Mouse (Mus musculus): Measurements from ENCODE around the gene Hexim2. TPM values are rescaled to one million over a fixed set of nuclear protein-coding genes. Genes with fewer than 3 reads are reported as not detected.

The Hexim2 gene
- polyA plus RNA-seq, 1 experiment from 2014 or later = 6.8 TPM

GRCm38 (mm10) chr11:103171703-103172391 lies 39.6 kb downstream of the Hexim2 start:
- Histone ChIP-seq H3K4me3 (ENCODE audit: low read depth, low read length) (peak overlapping the region; percentile 60; the same call in 1 of the 2 replicates), H3K27me3 (replicated peaks; ENCODE audit: control insufficient read depth, insufficient read depth, low read length) (peaks cover 36% of the 10 kb centered on the region)

GRCm38 (mm10) chr11:103172392-103173040 lies 40.3 kb downstream of the Hexim2 start:
- H3K4me2 ChIP-seq (ENCODE audit: low read depth, low read length) = no peak overlapping the region
- H3K9me3 ChIP-seq (ENCODE audit: control insufficient read depth, low read length) = no peaks in the 10 kb centered on the region
- no peak for ATAC-seq (ENCODE audit: low read depth)
- no peak overlapping the region for H3K9ac ChIP-seq (ENCODE audit: low read depth, low read length)
- H3K36me3 ChIP-seq (ENCODE audit: control insufficient read depth, insufficient read depth, low read length) = no peaks in the 10 kb centered on the region
- no peak for DNase-seq (ENCODE audit: low spot score)
- H3K4me3 ChIP-seq (ENCODE audit: low read depth, low read length) = no peak overlapping the region
- H3K4me1 ChIP-seq (ENCODE audit: control insufficient read depth, insufficient read depth, low read length) = no peaks in the 10 kb centered on the region; the same call in 1 of the 2 replicates
- H3K27me3 ChIP-seq (replicated peaks; ENCODE audit: control insufficient read depth, insufficient read depth, low read length) = peaks cover 36% of the 10 kb centered on the region
- H3K27ac ChIP-seq (replicated peaks; ENCODE audit: low read depth, low read length) = no peak overlapping the region
- WGBS = 62% methylated on average over 6 of the region's 6 CpGs

More at GRCm38 (mm10) chr11:103171703-103172391, 39.6 kb downstream of the Hexim2 start:
- H3K4me1 ChIP-seq (ENCODE audit: control insufficient read depth, insufficient read depth, low read length) = no peaks in the 10 kb centered on the region; the same call in 1 of the 2 replicates
- 48% methylated on average over 9 of the region's 9 CpGs for WGBS
- no peaks in the 10 kb centered on the region for H3K36me3 ChIP-seq (ENCODE audit: control insufficient read depth, insufficient read depth, low read length)
- ATAC-seq (ENCODE audit: low read depth) (no peak), DNase-seq (ENCODE audit: low spot score) (no peak)
- H3K9me3 ChIP-seq (ENCODE audit: control insufficient read depth, low read length) = no peaks in the 10 kb centered on the region
- peak overlapping the region; percentile 98 for H3K4me2 ChIP-seq (ENCODE audit: low read depth, low read length)
- H3K27ac ChIP-seq (replicated peaks; ENCODE audit: low read depth, low read length) = no peak overlapping the region
- no peak overlapping the region for H3K9ac ChIP-seq (ENCODE audit: low read depth, low read length)

GRCm38 (mm10) chr11:103173041-103173770 lies 41.0 kb downstream of the Hexim2 start:
- WGBS = 81% methylated on average over 7 of the region's 7 CpGs
- Histone ChIP-seq H3K9me3 (ENCODE audit: control insufficient read depth, low read length) (no peaks in the 10 kb centered on the region), H3K9ac (ENCODE audit: low read depth, low read length) (no peak overlapping the region), H3K36me3 (ENCODE audit: control insufficient read depth, insufficient read depth, low read length) (no peaks in the 10 kb centered on the region), H3K4me3 (ENCODE audit: low read depth, low read length) (no peak overlapping the region), H3K27ac (replicated peaks; ENCODE audit: low read depth, low read length) (no peak overlapping the region), H3K4me2 (ENCODE audit: low read depth, low read length) (no peak overlapping the region), H3K4me1 (ENCODE audit: control insufficient read depth, insufficient read depth, low read length) (no peaks in the 10 kb centered on the region; the same call in 1 of the 2 replicates), H3K27me3 (replicated peaks; ENCODE audit: control insufficient read depth, insufficient read depth, low read length) (peaks cover 36% of the 10 kb centered on the region)
- no peak for DNase-seq (ENCODE audit: low spot score)
- no peak for ATAC-seq (ENCODE audit: low read depth)

- Histone ChIP-seq H3K4me1 (ENCODE audit: control insufficient read depth, insufficient read depth, low read length) (no peaks in the 10 kb centered on the region; the same call in 1 of the 2 replicates), H3K27ac (replicated peaks; ENCODE audit: low read depth, low read length) (no peak overlapping the region), H3K9ac (ENCODE audit: low read depth, low read length) (no peak overlapping the region), H3K9me3 (ENCODE audit: control insufficient read depth, low read length) (no peaks in the 10 kb centered on the region), H3K4me2 (ENCODE audit: low read depth, low read length) (no peak overlapping the region), H3K4me3 (ENCODE audit: low read depth, low read length) (no peak overlapping the region), H3K36me3 (ENCODE audit: control insufficient read depth, insufficient read depth, low read length) (no peaks in the 10 kb centered on the region), H3K27me3 (replicated peaks; ENCODE audit: control insufficient read depth, insufficient read depth, low read length) (peaks cover 35% of the 10 kb centered on the region)
- DNase-seq (ENCODE audit: low spot score) (no peak), ATAC-seq (ENCODE audit: low read depth) (no peak)
- 91% methylated on average over 11 of the region's 11 CpGs for WGBS
Measured at GRCm38 (mm10) chr11:103173771-103174344, 41.6 kb downstream of the Hexim2 start.

- Histone ChIP-seq H3K36me3 (ENCODE audit: control insufficient read depth, insufficient read depth, low read length) (no peaks in the 10 kb centered on the region), H3K4me3 (ENCODE audit: low read depth, low read length) (no peak overlapping the region), H3K27ac (replicated peaks; ENCODE audit: low read depth, low read length) (no peak overlapping the region), H3K9ac (ENCODE audit: low read depth, low read length) (no peak overlapping the region), H3K9me3 (ENCODE audit: control insufficient read depth, low read length) (no peaks in the 10 kb centered on the region), H3K4me2 (ENCODE audit: low read depth, low read length) (no peak overlapping the region), H3K27me3 (replicated peaks; ENCODE audit: control insufficient read depth, insufficient read depth, low read length) (peaks cover 29% of the 10 kb centered on the region), H3K4me1 (ENCODE audit: control insufficient read depth, insufficient read depth, low read length) (no peaks in the 10 kb centered on the region; the same call in 1 of the 2 replicates)
- ATAC-seq (ENCODE audit: low read depth) (no peak), DNase-seq (ENCODE audit: low spot score) (no peak)
- 74% methylated on average over 5 of the region's 5 CpGs for WGBS
Measured at GRCm38 (mm10) chr11:103174411-103174832, 42.2 kb downstream of the Hexim2 start.

- Histone ChIP-seq H3K4me2 (ENCODE audit: low read depth, low read length) (no peak overlapping the region), H3K27me3 (replicated peaks; ENCODE audit: control insufficient read depth, insufficient read depth, low read length) (peaks cover 24% of the 10 kb centered on the region), H3K27ac (replicated peaks; ENCODE audit: low read depth, low read length) (no peak overlapping the region), H3K4me3 (ENCODE audit: low read depth, low read length) (no peak overlapping the region), H3K36me3 (ENCODE audit: control insufficient read depth, insufficient read depth, low read length) (no peaks in the 10 kb centered on the region), H3K9me3 (ENCODE audit: control insufficient read depth, low read length) (no peaks in the 10 kb centered on the region), H3K4me1 (ENCODE audit: control insufficient read depth, insufficient read depth, low read length) (no peaks in the 10 kb centered on the region; the same call in 1 of the 2 replicates), H3K9ac (ENCODE audit: low read depth, low read length) (no peak overlapping the region)
- ATAC-seq (ENCODE audit: low read depth) (no peak), DNase-seq (ENCODE audit: low spot score) (peak; percentile 19)
- 33% methylated on average over 8 of the region's 8 CpGs for WGBS
Measured at GRCm38 (mm10) chr11:103174891-103175391, 42.7 kb downstream of the Hexim2 start.

- Histone ChIP-seq H3K36me3 (ENCODE audit: control insufficient read depth, insufficient read depth, low read length) (no peaks in the 10 kb centered on the region), H3K4me3 (ENCODE audit: low read depth, low read length) (no peak overlapping the region), H3K4me1 (ENCODE audit: control insufficient read depth, insufficient read depth, low read length) (no peaks in the 10 kb centered on the region; the same call in 1 of the 2 replicates), H3K9me3 (ENCODE audit: control insufficient read depth, low read length) (no peaks in the 10 kb centered on the region), H3K27me3 (replicated peaks; ENCODE audit: control insufficient read depth, insufficient read depth, low read length) (peaks cover 15% of the 10 kb centered on the region), H3K9ac (ENCODE audit: low read depth, low read length) (peak overlapping the region; percentile 5; the same call in 1 of the 2 replicates), H3K4me2 (ENCODE audit: low read depth, low read length) (no peak overlapping the region), H3K27ac (replicated peaks; ENCODE audit: low read depth, low read length) (no peak overlapping the region)
- ATAC-seq (ENCODE audit: low read depth) (no peak), DNase-seq (ENCODE audit: low spot score) (no peak)
- 62% methylated on average over 14 of the region's 14 CpGs for WGBS
Measured at GRCm38 (mm10) chr11:103175688-103176442, 43.6 kb downstream of the Hexim2 start.
